17 mouse cellular contexts compared by ENCODE assay signal in the genomic region with DNA sequence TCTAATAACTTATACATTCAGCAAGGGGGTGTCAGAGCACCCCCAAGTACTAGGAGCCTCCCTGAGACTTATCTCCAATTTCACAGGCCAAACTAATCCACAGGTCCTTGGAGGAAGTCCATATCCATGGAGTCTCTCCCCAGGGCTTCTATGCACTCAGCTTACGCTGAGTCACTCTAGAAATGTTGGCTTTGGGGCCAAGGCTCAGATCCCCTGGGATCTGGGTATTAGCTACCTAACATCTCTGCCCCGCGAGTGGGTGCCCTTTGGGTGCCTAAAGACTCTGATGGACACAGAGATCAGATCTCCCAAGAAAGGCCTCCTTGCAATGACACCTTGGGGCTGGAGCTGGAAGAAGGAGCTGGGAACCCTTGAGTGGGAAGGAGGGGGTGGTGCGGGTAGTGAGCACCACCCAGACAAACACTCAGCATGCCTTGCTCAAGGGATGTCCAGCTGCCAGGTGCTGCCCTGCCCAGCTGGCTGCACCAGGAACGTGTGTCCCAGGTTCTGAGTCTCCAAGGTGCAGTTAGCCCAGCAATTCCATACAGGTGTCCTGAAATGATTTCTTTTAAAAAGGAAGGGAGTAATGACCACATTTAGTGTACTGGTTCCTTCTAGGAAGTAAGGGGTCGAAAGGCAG. TPM values are rescaled to one million over a fixed set of nuclear protein-coding genes. Genes with fewer than 3 reads are reported as not detected.
DNase-seq lines count a peak whose midpoint lies in the region; ATAC-seq and TF ChIP-seq lines count a peak whose summit lies in the region.
"Had no signal": no experiment of that assay in that cellular context is flagged by ENCODE, and none has a peak within 500 bp of the region (broad histone marks: within the 10 kb centered on the region; RNA-seq: fewer than 3 reads in every experiment).

No protein-coding gene starts in this region.

- H3K27me3 ChIP-seq in midbrain, embryonic 11.5 days (ENCODE audit: control insufficient read depth, insufficient read depth, low read length) = no peaks in the 10 kb centered on the region
- no peaks in the 10 kb centered on the region for H3K27me3 ChIP-seq in midbrain, postnatal 0 days (ENCODE audit: insufficient read depth, low read length)
- H3K27me3 ChIP-seq in lung, postnatal 0 days (replicated peaks; ENCODE audit: insufficient read depth, low read length) = no peaks in the 10 kb centered on the region
- H3K27me3 ChIP-seq: kidney, embryonic 15.5 days; limb, embryonic 13.5 days had no signal

- H3K9ac ChIP-seq in midbrain, embryonic 11.5 days (ENCODE audit: low read length) = no peak overlapping the region
- H3K9ac ChIP-seq in midbrain, postnatal 0 days (replicated peaks; ENCODE audit: low read length, poor library complexity, severe bottlenecking) = no peak overlapping the region
- H3K9ac ChIP-seq in lung, postnatal 0 days (replicated peaks; ENCODE audit: low read depth) = no peak overlapping the region
- H3K9ac ChIP-seq: kidney, embryonic 15.5 days; limb, embryonic 13.5 days; liver, embryonic 14.5 days had no signal

- H3K36me3 ChIP-seq in midbrain, embryonic 11.5 days (ENCODE audit: control insufficient read depth, insufficient read depth, low read length) = no peaks in the 10 kb centered on the region
- no peaks in the 10 kb centered on the region for H3K36me3 ChIP-seq in midbrain, postnatal 0 days (ENCODE audit: insufficient read depth, low read length)
- no peaks in the 10 kb centered on the region for H3K36me3 ChIP-seq in lung, postnatal 0 days (ENCODE audit: insufficient read depth, low read length)
- H3K36me3 ChIP-seq: kidney, embryonic 15.5 days; limb, embryonic 13.5 days had no signal

- peaks cover 11% of the 10 kb centered on the region for H3K4me1 ChIP-seq in midbrain, embryonic 11.5 days (ENCODE audit: control insufficient read depth, insufficient read depth, low read length)
- H3K4me1 ChIP-seq in midbrain, postnatal 0 days (ENCODE audit: insufficient read depth, low read length) = no peaks in the 10 kb centered on the region
- H3K4me1 ChIP-seq in lung, postnatal 0 days (ENCODE audit: insufficient read depth, low read depth, low read length) = peaks cover 5% of the 10 kb centered on the region; the same call in 1 of the 2 replicates

- no peak for TF ChIP-seq EP300 in lung, postnatal 0 days (IDR thresholded peaks at IDR 0.05)

- WGBS in midbrain, embryonic 11.5 days = 80% methylated on average over 6 of the region's 6 CpGs
- 90% methylated on average over 6 of the region's 6 CpGs for WGBS in midbrain, postnatal 0 days
- 70% methylated on average over 6 of the region's 6 CpGs for WGBS in lung, postnatal 0 days

- no peak overlapping the region for H3K27ac ChIP-seq in midbrain, embryonic 11.5 days (ENCODE audit: low read depth, low read length)
- no peak overlapping the region for H3K27ac ChIP-seq in midbrain, postnatal 0 days (ENCODE audit: low read depth, low read length)
- H3K27ac ChIP-seq in lung, postnatal 0 days (ENCODE audit: low read length) = peak overlapping the region; percentile 44; the same call in 1 of the 2 replicates
- H3K27ac ChIP-seq: hindbrain, postnatal 0 days; kidney, embryonic 15.5 days; limb, embryonic 13.5 days; liver, embryonic 14.5 days had no signal

- H3K4me2 ChIP-seq in midbrain, embryonic 11.5 days = no peak overlapping the region
- no peak overlapping the region for H3K4me2 ChIP-seq in midbrain, postnatal 0 days (ENCODE audit: low read depth, low read length, poor library complexity, severe bottlenecking)
- no peak overlapping the region for H3K4me2 ChIP-seq in lung, postnatal 0 days (replicated peaks; ENCODE audit: low read depth, low read length)
- H3K4me2 ChIP-seq: kidney, embryonic 15.5 days; limb, embryonic 13.5 days had no signal

- H3K4me3 ChIP-seq in midbrain, embryonic 11.5 days (ENCODE audit: low read depth, low read length) = no peak overlapping the region
- no peak overlapping the region for H3K4me3 ChIP-seq in midbrain, postnatal 0 days (ENCODE audit: low read depth, low read length)
- H3K4me3 ChIP-seq in lung, postnatal 0 days (ENCODE audit: low read depth, low read length) = no peak overlapping the region
- H3K4me3 ChIP-seq: kidney, embryonic 15.5 days; limb, embryonic 13.5 days had no signal

- no peak for ATAC-seq in cerebellum, adult (ENCODE audit: insufficient number of reproducible peaks, low FRiP score, low TSS enrichment)
- no peak for ATAC-seq in midbrain, embryonic 11.5 days (ENCODE audit: low FRiP score)
- no peak for ATAC-seq in midbrain, postnatal 0 days (ENCODE audit: low FRiP score)
- ATAC-seq in lung, postnatal 0 days = peak; percentile 88
- ATAC-seq: hindbrain, postnatal 0 days; intestine, postnatal 0 days had no signal

- no peaks in the 10 kb centered on the region for H3K9me3 ChIP-seq in midbrain, embryonic 11.5 days (ENCODE audit: control insufficient read depth, low read length)
- no peaks in the 10 kb centered on the region for H3K9me3 ChIP-seq in midbrain, postnatal 0 days (ENCODE audit: low read length)
- H3K9me3 ChIP-seq in lung, postnatal 0 days (ENCODE audit: low read length) = no peaks in the 10 kb centered on the region
- H3K9me3 ChIP-seq: kidney, embryonic 15.5 days; limb, embryonic 13.5 days had no signal

- peak; percentile 4 for DNase-seq in cerebellum, adult 11-12 months
- peak; percentile 37 for DNase-seq in midbrain, embryonic 11.5 days (ENCODE audit: low spot score, missing footprints)
- DNase-seq in midbrain, postnatal 0 days (ENCODE audit: low spot score) = no peak
- DNase-seq in lung, postnatal 0 days (ENCODE audit: low spot score) = peak; percentile 80
- DNase-seq in B cell, adult 2 months = no peak
- no peak for DNase-seq in natural killer cell, adult 2 months (ENCODE audit: low spot score in 2 of 2)
- DNase-seq: adrenal gland, postnatal 36 days; cerebellum, postnatal 36 days; heart, adult 18-20 months; midbrain, embryonic 14.5 days; thymus, postnatal 14 days had no signal

- TF ChIP-seq CTCF in midbrain, postnatal 0 days (IDR thresholded peaks at IDR 0.05) = no peak
- no peak for TF ChIP-seq CTCF in lung, postnatal 0 days (IDR thresholded peaks at IDR 0.05)

RNA-seq across cellular contexts. Expression of gene Zmiz1, which starts 11.7 kb away (rescaled TPM):
- polyA plus RNA-seq in midbrain, embryonic 11.5 days (2014; fragmentation: Nextera tagmentation; extraction: Ambion mirVana) = 47.7 and 51.5 TPM in 2 replicates
- total RNA-seq in midbrain, postnatal 0 days (2014; rRNA removed) = 130 and 134 TPM in 2 replicates
- polyA plus RNA-seq in midbrain, postnatal 0 days (2015; fragmentation: Nextera tagmentation; extraction: Ambion mirVana) = 44.0 and 51.7 TPM in 2 replicates
- 18.0 and 20.2 TPM in 2 replicates for polyA plus RNA-seq in lung, postnatal 0 days (2015; fragmentation: Nextera tagmentation; extraction: Ambion mirVana)

Comparison
In these comparisons a context has a peak if more than half of its experiments do, and no peak if none do; other contexts are left out.
1. DNase-seq: peak in cerebellum, adult 11-12 months (single experiment), midbrain, embryonic 11.5 days (single experiment) and lung, postnatal 0 days (single experiment); none in midbrain, postnatal 0 days (single experiment), B cell, adult 2 months (0 of 2) and natural killer cell, adult 2 months (0 of 2).